Mouse (Mus musculus): Measurements from ENCODE around the gene Lrrc15. TPM values are rescaled to one million over a fixed set of nuclear protein-coding genes. Genes with fewer than 3 reads are reported as not detected.

Lrrc15 gene
- 0.02 TPM in 1 of 2 replicates, not detected in the other for polyA plus RNA-seq (2012; rRNA removed)

GRCm38 (mm10) chr16:30282844-30283495, at the start of gene Lrrc15:
TSS of gene Lrrc15 (minus strand) at chr16:30283256.
- TF ChIP-seq CTCF (IDR thresholded peaks at IDR 0.05; ENCODE audit: extremely low read depth, insufficient read depth, insufficient read length, insufficient replicate concordance) (no peak), POLR2A (IDR thresholded peaks at IDR 0.05; ENCODE audit: low read depth, low read length) (no peak)
- Histone ChIP-seq H3K4me3 (ENCODE audit: extremely low read depth, insufficient read depth, insufficient read length) (no peak within 1 kb of the TSS), H3K4me1 (ENCODE audit: control insufficient read depth, insufficient read depth, insufficient read length) (no peaks in the 10 kb centered on the region; the same call in 1 of the 2 replicates), H3K36me3 (ENCODE audit: control insufficient read depth, insufficient read depth, low read length) (no peaks in the 10 kb centered on the region), H3K27me3 (ENCODE audit: control insufficient read depth, insufficient read depth, low read length) (peaks cover 3% of the 10 kb centered on the region; the same call in 1 of the 2 replicates), H3K27ac (ENCODE audit: insufficient read depth, low read length) (no peak within 1 kb of the TSS)
- no peak for DNase-seq (ENCODE audit: low read depth in 1 of 2, low spot score in 2 of 2)
- 24% methylated on average over 34 of the region's 34 CpGs for WGBS

DNA sequence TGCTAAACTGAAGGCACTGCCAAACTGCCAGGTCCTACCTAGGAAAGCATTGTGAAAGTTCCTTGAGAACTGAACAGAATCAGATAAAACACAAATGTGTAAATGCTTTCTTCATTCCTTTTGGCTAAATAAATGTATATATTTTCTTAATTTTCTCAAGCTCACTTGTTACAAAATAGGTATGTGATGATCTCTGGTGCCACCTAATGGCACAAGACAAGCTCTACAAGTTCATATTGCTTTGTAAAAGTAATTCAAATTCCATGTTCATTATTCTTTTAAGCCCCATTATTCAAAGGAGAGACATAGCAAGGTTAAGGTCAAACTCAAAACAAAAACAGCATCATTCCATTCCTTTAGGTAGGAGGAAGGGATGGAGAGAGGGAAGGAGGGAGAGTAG, 31.2 kb upstream of the Lrrc15 start:
- H3K36me3 ChIP-seq (ENCODE audit: control insufficient read depth, insufficient read depth, low read length): peaks cover 6% of the 10 kb centered on the region
- no peaks in the 10 kb centered on the region for H3K27me3 ChIP-seq (ENCODE audit: control insufficient read depth, insufficient read depth, low read length)
- no peak for TF ChIP-seq POLR2A (IDR thresholded peaks at IDR 0.05; ENCODE audit: low read depth, low read length)
- no peak for TF ChIP-seq CTCF (IDR thresholded peaks at IDR 0.05; ENCODE audit: extremely low read depth, insufficient read depth, insufficient read length, insufficient replicate concordance)
- DNase-seq (ENCODE audit: low read depth in 1 of 2, low spot score in 2 of 2): no peak
- H3K4me1 ChIP-seq (ENCODE audit: control insufficient read depth, insufficient read depth, insufficient read length): peaks cover 3% of the 10 kb centered on the region; the same call in 1 of the 2 replicates
- H3K27ac ChIP-seq (ENCODE audit: insufficient read depth, low read length): no peak overlapping the region
- no peak overlapping the region for H3K4me3 ChIP-seq (ENCODE audit: extremely low read depth, insufficient read depth, insufficient read length)

GRCm38 (mm10) chr16:30310647-30311046, 27.6 kb upstream of the Lrrc15 start, which contains the start of gene Gp5:
TSS of gene Gp5 (minus strand) at chr16:30310779.
- Histone ChIP-seq H3K36me3 (ENCODE audit: control insufficient read depth, insufficient read depth, low read length) (peaks cover 2% of the 10 kb centered on the region), H3K27ac (ENCODE audit: insufficient read depth, low read length) (no peak within 1 kb of the TSS), H3K4me3 (ENCODE audit: extremely low read depth, insufficient read depth, insufficient read length) (peak within 1 kb of the TSS; percentile 60; the same call in 1 of the 2 replicates), H3K4me1 (ENCODE audit: control insufficient read depth, insufficient read depth, insufficient read length) (peaks cover 10% of the 10 kb centered on the region), H3K27me3 (ENCODE audit: control insufficient read depth, insufficient read depth, low read length) (peaks cover 9% of the 10 kb centered on the region)
- DNase-seq (ENCODE audit: low read depth in 1 of 2, low spot score in 2 of 2): no peak
- no peak for TF ChIP-seq CTCF (IDR thresholded peaks at IDR 0.05; ENCODE audit: extremely low read depth, insufficient read depth, insufficient read length, insufficient replicate concordance)
- no peak for TF ChIP-seq POLR2A (IDR thresholded peaks at IDR 0.05; ENCODE audit: low read depth, low read length)

DNA sequence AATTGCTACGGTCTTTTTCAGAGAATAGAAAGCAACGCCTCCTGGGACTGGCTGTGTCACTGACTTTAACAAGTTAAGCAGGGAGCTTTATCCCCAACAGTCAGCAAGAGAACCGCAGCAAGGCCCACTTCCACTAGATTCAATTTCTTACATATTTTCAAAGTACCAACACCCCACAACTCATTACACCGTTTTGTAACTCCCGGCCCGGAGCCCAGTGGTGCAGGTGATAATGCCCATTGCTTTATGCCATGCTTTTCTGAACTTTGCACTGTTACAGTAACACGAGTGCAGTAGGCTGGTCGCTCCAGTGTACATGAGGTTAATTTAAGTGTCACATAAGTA, 27.1 kb upstream of the Lrrc15 start:
- no peak overlapping the region for H3K27ac ChIP-seq (ENCODE audit: insufficient read depth, low read length)
- H3K27me3 ChIP-seq (ENCODE audit: control insufficient read depth, insufficient read depth, low read length): peaks cover 9% of the 10 kb centered on the region
- peaks cover 10% of the 10 kb centered on the region for H3K4me1 ChIP-seq (ENCODE audit: control insufficient read depth, insufficient read depth, insufficient read length)
- no peak for TF ChIP-seq POLR2A (IDR thresholded peaks at IDR 0.05; ENCODE audit: low read depth, low read length)
- no peak for TF ChIP-seq CTCF (IDR thresholded peaks at IDR 0.05; ENCODE audit: extremely low read depth, insufficient read depth, insufficient read length, insufficient replicate concordance)
- WGBS: 68% methylated on average over 8 of the region's 8 CpGs
- no peaks in the 10 kb centered on the region; the same call in 1 of the 2 replicates for H3K36me3 ChIP-seq (ENCODE audit: control insufficient read depth, insufficient read depth, low read length)
- H3K4me3 ChIP-seq (ENCODE audit: extremely low read depth, insufficient read depth, insufficient read length): no peak overlapping the region
- no peak for DNase-seq (ENCODE audit: low read depth in 1 of 2, low spot score in 2 of 2)

- DNase-seq (ENCODE audit: low read depth in 1 of 2, low spot score in 2 of 2): peak in 1 of 2 experiments; percentile 4
- Histone ChIP-seq H3K27ac (ENCODE audit: insufficient read depth, low read length) (no peak overlapping the region), H3K4me3 (ENCODE audit: extremely low read depth, insufficient read depth, insufficient read length) (peak overlapping the region; percentile 60), H3K36me3 (ENCODE audit: control insufficient read depth, insufficient read depth, low read length) (no peaks in the 10 kb centered on the region), H3K4me1 (ENCODE audit: control insufficient read depth, insufficient read depth, insufficient read length) (peaks cover 10% of the 10 kb centered on the region), H3K27me3 (ENCODE audit: control insufficient read depth, insufficient read depth, low read length) (peaks cover 9% of the 10 kb centered on the region)
- 8% methylated on average over 34 of the region's 34 CpGs for WGBS
- TF ChIP-seq POLR2A (IDR thresholded peaks at IDR 0.05; ENCODE audit: low read depth, low read length) (no peak), CTCF (IDR thresholded peaks at IDR 0.05; ENCODE audit: extremely low read depth, insufficient read depth, insufficient read length, insufficient replicate concordance) (no peak)
Measured at GRCm38 (mm10) chr16:30309395-30310170, 26.5 kb upstream of the Lrrc15 start.

DNA sequence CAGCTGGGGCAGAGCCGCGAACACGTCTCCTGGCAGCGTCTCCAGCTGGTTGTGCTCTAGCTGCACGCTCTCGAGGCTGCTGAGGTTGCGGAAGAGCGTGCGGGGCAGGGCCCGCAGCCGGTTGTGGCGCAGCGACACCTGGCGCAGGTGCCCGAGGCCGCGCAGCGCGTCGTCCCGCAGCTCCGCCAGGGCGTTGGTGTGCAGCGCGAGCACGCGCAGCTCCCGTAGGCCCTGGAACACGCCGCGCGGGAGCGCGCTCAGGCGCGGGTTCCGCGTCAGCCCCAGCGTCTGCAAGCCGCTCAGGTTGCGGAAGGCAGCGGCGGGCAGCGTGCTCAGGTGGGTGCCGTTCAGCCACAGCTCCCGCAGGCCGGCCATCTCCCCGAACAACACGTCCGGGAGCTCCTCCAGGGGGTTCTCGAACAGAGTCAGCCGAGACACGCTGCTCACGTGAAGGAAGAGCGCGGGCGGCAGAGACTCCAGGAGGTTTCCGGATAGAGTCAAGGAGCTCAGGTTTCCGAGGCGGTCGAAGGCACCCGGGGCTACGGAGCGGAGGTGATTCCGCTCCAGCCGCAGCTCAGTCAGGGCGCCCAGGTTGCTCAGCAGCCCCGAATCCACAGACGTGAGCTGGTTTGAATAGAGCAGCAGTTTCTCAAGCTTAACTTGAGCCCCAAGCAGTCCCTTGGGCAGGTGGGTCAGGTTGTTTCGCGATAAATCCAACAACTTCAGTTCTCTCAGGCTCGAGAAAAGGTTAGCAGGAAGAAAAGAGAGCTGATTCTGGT, 25.7 kb upstream of the Lrrc15 start:
- TF ChIP-seq CTCF (IDR thresholded peaks at IDR 0.05; ENCODE audit: extremely low read depth, insufficient read depth, insufficient read length, insufficient replicate concordance): no peak
- no peak for TF ChIP-seq POLR2A (IDR thresholded peaks at IDR 0.05; ENCODE audit: low read depth, low read length)
- Histone ChIP-seq H3K4me3 (ENCODE audit: extremely low read depth, insufficient read depth, insufficient read length) (peak overlapping the region; percentile 60), H3K36me3 (ENCODE audit: control insufficient read depth, insufficient read depth, low read length) (no peaks in the 10 kb centered on the region), H3K4me1 (ENCODE audit: control insufficient read depth, insufficient read depth, insufficient read length) (peaks cover 10% of the 10 kb centered on the region), H3K27me3 (ENCODE audit: control insufficient read depth, insufficient read depth, low read length) (peaks cover 9% of the 10 kb centered on the region), H3K27ac (ENCODE audit: insufficient read depth, low read length) (no peak overlapping the region)
- DNase-seq (ENCODE audit: low read depth in 1 of 2, low spot score in 2 of 2): no peak
- WGBS: 1% methylated on average over 72 of the region's 72 CpGs
